Mouse (Mus musculus) E14TG2a.4 (cell line): ENCODE results near the gene Pom121l2.

Source experiments
- CTCF ChIP-seq: conservative IDR thresholded peaks from 2 replicates; pipeline ENCODE4 v1.5.1; 2014; ENCODE audit warnings: low read length
- POU5F1 ChIP-seq: IDR thresholded peaks from 2 replicates; pipeline ENCODE4 v1.6.1; 2014; ENCODE audit warnings: low read length, borderline replicate concordance

GRCm38 (mm10) chr13:21993957-21994738 lies 13.2 kb downstream of the Pom121l2 start:
- TF ChIP-seq CTCF: no peak
- no peak for TF ChIP-seq POU5F1
